Mouse (Mus musculus) CH12.LX (cell line): ENCODE measurements around the gene B3galt5. TPM values are rescaled to one million over a fixed set of nuclear protein-coding genes. Genes with fewer than 3 reads are reported as not detected.

Experiments used
- DNase-seq: peaks from one replicate; pipeline ENCODE4 v3.0.0-alpha.2; 2013; ENCODE audit errors: extremely low read depth
- H3K27ac ChIP-seq: 2 replicates; pipeline ENCODE4 v1.5.1; 2012; ENCODE audit warnings: low read depth, mild to moderate bottlenecking, control low read depth, moderate library complexity; ENCODE audit not compliant: insufficient read depth
- H3K27me3 ChIP-seq: replicated peaks from 2 replicates; pipeline ENCODE3; 2012; ENCODE audit warnings: inconsistent platforms
- H3K36me3 ChIP-seq, 2 experiments: replicated peaks in 1 of 2; 2 replicates each; pipeline versions ENCODE3 to v1.6.1; 2012; ENCODE audit warnings: inconsistent platforms in 1 of 2, low read length in 1 of 2, mild to moderate bottlenecking in 1 of 2, mixed read lengths in 1 of 2, moderate library complexity in 1 of 2; ENCODE audit not compliant: control insufficient read depth in 1 of 2, insufficient read depth in 1 of 2
- H3K4me1 ChIP-seq, 2 experiments: 2 replicates each; pipeline ENCODE4 v1.6.1; 2012; ENCODE audit warnings: inconsistent platforms in 1 of 2, moderate library complexity in 1 of 2; ENCODE audit not compliant: insufficient read depth in 2 of 2, control insufficient read depth in 1 of 2
- H3K4me2 ChIP-seq: 2 replicates; pipeline ENCODE4 v1.6.1; 2012; ENCODE audit warnings: low read depth, mild to moderate bottlenecking, control low read depth; ENCODE audit not compliant: poor library complexity, insufficient read depth, severe bottlenecking
- H3K4me3 ChIP-seq, 3 experiments: fragments of 150-350 bp in 1 of 3; sonication (generic) in 1 of 3; replicated peaks in 1 of 3; 2 replicates each; pipeline versions ENCODE3 to v1.5.1; 2011 to 2012; ENCODE audit warnings: low read depth in 2 of 3, low read length in 2 of 3, mild to moderate bottlenecking in 2 of 3, moderate library complexity in 2 of 3, control low read depth in 1 of 3, improper control_type of control experiment in 1 of 3, inconsistent platforms in 1 of 3, mixed read lengths in 1 of 3; ENCODE audit not compliant: poor library complexity in 1 of 3
- H3K79me2 ChIP-seq: replicated peaks from 2 replicates; pipeline ENCODE4 v1.6.1; 2012; ENCODE audit warnings: mild to moderate bottlenecking, moderate library complexity; ENCODE audit not compliant: control insufficient read depth, poor library complexity, insufficient read depth, severe bottlenecking; ENCODE audit errors: extremely low read depth
- H3K9ac ChIP-seq: 2 replicates; pipeline ENCODE4 v1.6.1; 2012; ENCODE audit warnings: low read depth, mild to moderate bottlenecking, control low read depth, moderate library complexity; ENCODE audit not compliant: insufficient read depth
- H3K9me3 ChIP-seq: replicated peaks from 2 replicates; pipeline ENCODE3; 2012; ENCODE audit warnings: low read length, inconsistent platforms, mixed read lengths
- BHLHE40 ChIP-seq: IDR thresholded peaks from 2 replicates; pipeline ENCODE4 v1.6.1; 2011; ENCODE audit warnings: mild to moderate bottlenecking, low read depth, low read length, improper control_type of control experiment
- CHD1 ChIP-seq: IDR thresholded peaks from 2 replicates; pipeline ENCODE4 v1.6.1; 2012; ENCODE audit warnings: low read depth, low read length, improper control_type of control experiment, inconsistent platforms
- E2F4 ChIP-seq: IDR thresholded peaks from 2 replicates; pipeline ENCODE4 v1.6.1; 2011; ENCODE audit warnings: low read depth, low read length, improper control_type of control experiment; ENCODE audit not compliant: insufficient replicate concordance
- ELF1 ChIP-seq: IDR thresholded peaks from 2 replicates; pipeline ENCODE4 v1.6.1; 2014; ENCODE audit warnings: low read depth, mild to moderate bottlenecking, inconsistent platforms, low read length, improper control_type of control experiment
- HCFC1 ChIP-seq: IDR thresholded peaks from 2 replicates; pipeline ENCODE4 v1.6.1; 2012; ENCODE audit warnings: low read depth, mild to moderate bottlenecking, inconsistent platforms, low read length, improper control_type of control experiment
- JUND ChIP-seq: conservative IDR thresholded peaks from 2 replicates; pipeline ENCODE4 v1.6.1; 2011; ENCODE audit warnings: low read depth, low read length, improper control_type of control experiment
- MAFK ChIP-seq: IDR thresholded peaks from 2 replicates; pipeline ENCODE4 v1.6.1; 2011; ENCODE audit warnings: low read length, improper control_type of control experiment; ENCODE audit not compliant: insufficient replicate concordance
- MAX ChIP-seq: IDR thresholded peaks from 2 replicates; pipeline ENCODE4 v1.6.1; 2011; ENCODE audit warnings: low read length, improper control_type of control experiment
- MEF2A ChIP-seq: IDR thresholded peaks from 2 replicates; pipeline ENCODE4 v1.6.1; 2014; ENCODE audit warnings: low read depth, mild to moderate bottlenecking, inconsistent platforms, low read length, improper control_type of control experiment, borderline replicate concordance
- MYC ChIP-seq: IDR thresholded peaks from 2 replicates; pipeline ENCODE4 v1.6.1; 2011; ENCODE audit warnings: low read depth, mild to moderate bottlenecking, improper control_type of control experiment, low read length
- NELFE ChIP-seq: IDR thresholded peaks from 2 replicates; pipeline ENCODE4 v1.6.1; 2011; ENCODE audit warnings: low read depth, low read length, improper control_type of control experiment
- NRF1 ChIP-seq: IDR thresholded peaks from 2 replicates; pipeline ENCODE4 v1.6.1; 2014; ENCODE audit warnings: low read depth, mild to moderate bottlenecking, inconsistent platforms, low read length, improper control_type of control experiment, moderate library complexity
- PAX5 ChIP-seq: IDR thresholded peaks from 2 replicates; pipeline ENCODE4 v1.6.1; 2012; ENCODE audit warnings: low read length, inconsistent platforms, mixed read lengths
- POLR2A ChIP-seq: IDR thresholded peaks from 2 replicates; pipeline ENCODE4 v1.6.1; 2011; ENCODE audit warnings: low read depth, mild to moderate bottlenecking, improper control_type of control experiment, low read length
- RCOR1 ChIP-seq: conservative IDR thresholded peaks from 2 replicates; pipeline ENCODE4 v1.6.1; 2012; ENCODE audit warnings: low read depth, mild to moderate bottlenecking, inconsistent platforms, low read length, improper control_type of control experiment
- TCF12 ChIP-seq: IDR thresholded peaks from 2 replicates; pipeline ENCODE4 v1.6.1; 2014; ENCODE audit warnings: low read depth, mild to moderate bottlenecking, inconsistent platforms, low read length, improper control_type of control experiment
- UBTF ChIP-seq: IDR thresholded peaks from 2 replicates; pipeline ENCODE4 v1.6.1; 2012; ENCODE audit warnings: low read depth, mild to moderate bottlenecking, inconsistent platforms, low read length, improper control_type of control experiment, moderate library complexity
- USF2 ChIP-seq: conservative IDR thresholded peaks from 2 replicates; pipeline ENCODE4 v1.6.1; 2011; ENCODE audit warnings: low read depth, low read length, improper control_type of control experiment
- ZC3H11A ChIP-seq: IDR thresholded peaks from 2 replicates; pipeline ENCODE4 v1.6.1; 2012; ENCODE audit warnings: low read depth, mild to moderate bottlenecking, inconsistent platforms, low read length, improper control_type of control experiment
- ZMIZ1 ChIP-seq: IDR thresholded peaks from 2 replicates; pipeline ENCODE4 v1.6.1; 2012; ENCODE audit warnings: low read depth, mild to moderate bottlenecking, inconsistent platforms, low read length, improper control_type of control experiment
- ZNF384 ChIP-seq: IDR thresholded peaks from 2 replicates; pipeline ENCODE4 v1.6.1; 2012; ENCODE audit warnings: low read depth, low read length, improper control_type of control experiment, inconsistent platforms
- dilution Hi-C: fragments of 300-500 bp; cut with MboI; formaldehyde crosslinking; loops from 2 replicates; pipeline ENCODE4 v1.14.3; 2020; ENCODE audit warnings: low sequenced_read_pairs; ENCODE audit not compliant: extremely low pct_unique_long_range_greater_than_20kb, extremely low pct_ligation_motif_present
- in situ Hi-C: fragments of 300-500 bp; cut with MboI; formaldehyde crosslinking; loops from 3 replicates; pipeline ENCODE4 v1.14.3; 2019; ENCODE audit warnings: low sequenced_read_pairs, low pct_ligation_motif_present, low pct_unique_long_range_greater_than_20kb, mixed read lengths
- polyA plus RNA-seq: library from polyadenylated mRNA; unstranded; fragments of >175 nt; gene quantifications from 2 replicates; pipeline ENCODE4 v1.2.1, GENCODE M21; 2012; ENCODE audit warnings: low read depth; ENCODE audit not compliant: insufficient read length
- total RNA-seq, 2 experiments: library from RNA; depleted of rRNA; stranded (reverse); fragments of 300-350 nt in 1 of 2; fragments of >200 nt in 1 of 2; gene quantifications; 2 replicates each; pipeline ENCODE4 v1.2.3; 2012 to 2014

B3galt5 gene
- 0.04 and 0.13 TPM in 2 replicates for total RNA-seq (2012; rRNA removed)
- 0.23 and 0.26 TPM in 2 replicates for total RNA-seq (2014; rRNA removed)
- 0.57 and 0.87 TPM in 2 replicates for polyA plus RNA-seq

- H3K27me3 ChIP-seq: no peaks in the 10 kb centered on the region
- no peak for TF ChIP-seq HCFC1
- TF ChIP-seq MYC: no peak
Observed at GRCm38 (mm10) chr16:96235366-96235970, at the start of gene B3galt5. Gene B3galt5, plus strand, starts transcription at chr16:96235801.

DNA sequence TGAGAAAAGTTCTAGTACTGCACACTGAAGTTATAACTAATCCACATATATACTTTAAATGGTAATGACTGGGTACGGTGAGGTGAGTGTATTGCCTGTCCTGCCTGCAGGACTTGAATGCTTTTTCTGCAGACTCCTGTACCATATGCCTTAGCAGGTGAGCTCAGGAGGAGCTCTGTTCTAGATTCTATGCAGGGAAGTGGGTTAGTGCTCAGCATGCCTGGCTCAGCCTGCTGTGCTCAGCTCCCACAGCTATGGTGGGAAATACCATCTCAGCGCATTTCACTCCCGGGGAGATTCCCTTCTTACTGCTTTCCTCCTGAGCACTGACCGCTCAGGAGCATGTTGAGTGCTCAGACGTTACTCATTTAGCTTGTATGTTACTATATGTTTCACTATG is 48.0 kb upstream of the B3galt5 start:
- TF ChIP-seq MEF2A: no peak
- TF ChIP-seq USF2: no peak
- no peak for TF ChIP-seq POLR2A
- no peak for TF ChIP-seq RCOR1
- no peak overlapping the region for H3K27ac ChIP-seq
- in situ Hi-C loops (no loop called here), dilution Hi-C loops (no loop called here)
- H3K9me3 ChIP-seq: peaks cover 4% of the 10 kb centered on the region
- peaks cover 0 to 2% of the 10 kb centered on the region in 2 experiments for H3K36me3 ChIP-seq
- H3K79me2 ChIP-seq: no peaks in the 10 kb centered on the region
- H3K4me2 ChIP-seq: no peak overlapping the region
- DNase-seq: no peak
- peaks cover 0 to 7% of the 10 kb centered on the region in 2 experiments; a peak in 2 of 4 replicates for H3K4me1 ChIP-seq
- H3K9ac ChIP-seq: no peak overlapping the region
- H3K4me3 ChIP-seq: no peak overlapping the region
- peaks cover 17% of the 10 kb centered on the region for H3K27me3 ChIP-seq

More at GRCm38 (mm10) chr16:96235366-96235970, at the start of gene B3galt5:
- H3K79me2 ChIP-seq: no peaks in the 10 kb centered on the region
- H3K4me1 ChIP-seq: peaks cover 0 to 7% of the 10 kb centered on the region in 2 experiments; a peak in 2 of 4 replicates
- no peaks in the 10 kb centered on the region for H3K36me3 ChIP-seq
- H3K27ac ChIP-seq: no peak within 1 kb of the TSS
- H3K9ac ChIP-seq: no peak within 1 kb of the TSS
- 0 out of 2 replicates have a peak within 1 kb of the TSS, but pooled peaks have one; percentile 6 for H3K4me2 ChIP-seq
- in situ Hi-C loops: loop anchor here (25.0 kb wide), 1 partner anchor 227 kb away; the partner anchor contains the start of gene Pcp4
- dilution Hi-C loops: no loop called here
- H3K4me3 ChIP-seq: no peak within 1 kb of the TSS
- DNase-seq: no peak
- no peaks in the 10 kb centered on the region for H3K9me3 ChIP-seq

- dilution Hi-C loops: no loop called here
- Histone ChIP-seq H3K36me3 (no peaks in the 10 kb centered on the region), H3K9me3 (no peaks in the 10 kb centered on the region), H3K9ac (peak within 1 kb of the TSS; percentile 67), H3K27ac (no peak within 1 kb of the TSS), H3K4me1 (peaks cover 0 to 7% of the 10 kb centered on the region in 2 experiments; a peak in 2 of 4 replicates), H3K79me2 (no peaks in the 10 kb centered on the region), H3K4me3 (peak within 1 kb of the TSS; percentile 65 to 92 (median 72)), H3K27me3 (peaks cover 17% of the 10 kb centered on the region), H3K4me2 (peak within 1 kb of the TSS; percentile 93)
- in situ Hi-C loops: no loop called here
- DNase-seq: peak; percentile 99
- TF ChIP-seq HCFC1: peak; percentile 74
- peak; percentile 74 for TF ChIP-seq UBTF
- TF ChIP-seq BHLHE40: 0 out of 2 replicates have a peak, but pooled peaks have one; percentile 15
- TF ChIP-seq MAX: no peak
- TF ChIP-seq RCOR1: no peak
- TF ChIP-seq PAX5: no peak
- TF ChIP-seq ELF1: peak; percentile 73
- TF ChIP-seq MAFK: no peak
- TF ChIP-seq ZC3H11A: no peak
- TF ChIP-seq TCF12: peak; percentile 76
- no peak for TF ChIP-seq CHD1
- TF ChIP-seq NRF1: peak; percentile 93
- TF ChIP-seq NELFE: peak; percentile 89
- 0 out of 2 replicates have a peak, but pooled peaks have one; percentile 47 for TF ChIP-seq ZMIZ1
- TF ChIP-seq E2F4: no peak
- TF ChIP-seq JUND: no peak
- TF ChIP-seq POLR2A: peak; percentile 95
- TF ChIP-seq ZNF384: no peak
Observed at GRCm38 (mm10) chr16:96191531-96192506, 43.8 kb upstream of the B3galt5 start, which contains the start of gene Lca5l. Gene Lca5l, minus strand, starts transcription at chr16:96192271.
